Mouse (Mus musculus): ENCODE results near the gene Cfap161.

- TF ChIP-seq POLR2A (IDR thresholded peaks at IDR 0.05; ENCODE audit: borderline replicate concordance, low read depth, low read length): no peak
- TF ChIP-seq CTCF (IDR thresholded peaks at IDR 0.05; ENCODE audit: low read depth, low read length): no peak
Measured at GRCm38 (mm10) chr7:83806934-83807333, 12.3 kb upstream of the Cfap161 start.
